Mouse (Mus musculus): Measurements from ENCODE around the gene Ern1. TPM values are rescaled to one million over a fixed set of nuclear protein-coding genes. Genes with fewer than 3 reads are reported as not detected.

The Ern1 gene
- polyA plus RNA-seq, 1 experiment from 2014 or later: 3.8 TPM

GRCm38 (mm10) chr11:106418622-106419196 is 68.9 kb downstream of the Ern1 start:
- Histone ChIP-seq H3K9me3 (replicated peaks; ENCODE audit: control insufficient read depth, low read length) (no peaks in the 10 kb centered on the region), H3K27ac (replicated peaks; ENCODE audit: low read depth, low read length) (no peak overlapping the region), H3K9ac (replicated peaks; ENCODE audit: low read length) (no peak overlapping the region), H3K27me3 (ENCODE audit: control insufficient read depth, insufficient read depth, low read length) (no peaks in the 10 kb centered on the region), H3K36me3 (replicated peaks; ENCODE audit: control insufficient read depth, insufficient read depth, low read depth, low read length) (no peaks in the 10 kb centered on the region), H3K4me1 (ENCODE audit: control insufficient read depth, insufficient read depth, low read length) (no peaks in the 10 kb centered on the region), H3K4me3 (ENCODE audit: low read depth, low read length) (no peak overlapping the region), H3K4me2 (ENCODE audit: low read depth, low read length) (no peak overlapping the region)
- DNase-seq (ENCODE audit: low spot score) (peak; percentile 91), ATAC-seq (replicated peaks; ENCODE audit: insufficient number of reproducible peaks, low FRiP score, low TSS enrichment, low read depth) (peak; percentile 70; the same call in 1 of the 2 replicates)
- 35% methylated on average over 4 of the region's 4 CpGs for WGBS

- H3K36me3 ChIP-seq (replicated peaks; ENCODE audit: control insufficient read depth, insufficient read depth, low read depth, low read length): no peaks in the 10 kb centered on the region
- H3K4me1 ChIP-seq (ENCODE audit: control insufficient read depth, insufficient read depth, low read length): no peaks in the 10 kb centered on the region
- no peak overlapping the region for H3K4me2 ChIP-seq (ENCODE audit: low read depth, low read length)
- ATAC-seq (replicated peaks; ENCODE audit: insufficient number of reproducible peaks, low FRiP score, low TSS enrichment, low read depth) (no peak), DNase-seq (ENCODE audit: low spot score) (no peak)
- whole genome bisulfite sequencing: 82% methylated on average over 2 of the region's 2 CpGs
- no peaks in the 10 kb centered on the region for H3K9me3 ChIP-seq (replicated peaks; ENCODE audit: control insufficient read depth, low read length)
- no peaks in the 10 kb centered on the region for H3K27me3 ChIP-seq (ENCODE audit: control insufficient read depth, insufficient read depth, low read length)
- no peak overlapping the region for H3K4me3 ChIP-seq (ENCODE audit: low read depth, low read length)
- H3K27ac ChIP-seq (replicated peaks; ENCODE audit: low read depth, low read length): no peak overlapping the region
- no peak overlapping the region for H3K9ac ChIP-seq (replicated peaks; ENCODE audit: low read length)
These were observed 69.8 kb downstream of the Ern1 start for GRCm38 (mm10) chr11:106417860-106418259.

GRCm38 (mm10) chr11:106416331-106416730 is 71.3 kb downstream of the Ern1 start:
- no peaks in the 10 kb centered on the region for H3K4me1 ChIP-seq (ENCODE audit: control insufficient read depth, insufficient read depth, low read length)
- no peaks in the 10 kb centered on the region for H3K9me3 ChIP-seq (replicated peaks; ENCODE audit: control insufficient read depth, low read length)
- ATAC-seq (replicated peaks; ENCODE audit: insufficient number of reproducible peaks, low FRiP score, low TSS enrichment, low read depth) (no peak), DNase-seq (ENCODE audit: low spot score) (no peak)
- H3K9ac ChIP-seq (replicated peaks; ENCODE audit: low read length): no peak overlapping the region
- no peak overlapping the region for H3K4me2 ChIP-seq (ENCODE audit: low read depth, low read length)
- no peak overlapping the region for H3K27ac ChIP-seq (replicated peaks; ENCODE audit: low read depth, low read length)
- WGBS: 84% methylated on average over 3 of the region's 3 CpGs
- no peaks in the 10 kb centered on the region for H3K36me3 ChIP-seq (replicated peaks; ENCODE audit: control insufficient read depth, insufficient read depth, low read depth, low read length)
- H3K4me3 ChIP-seq (ENCODE audit: low read depth, low read length): no peak overlapping the region
- no peaks in the 10 kb centered on the region for H3K27me3 ChIP-seq (ENCODE audit: control insufficient read depth, insufficient read depth, low read length)

- 87% methylated on average over 3 of the region's 3 CpGs for WGBS
- ATAC-seq (replicated peaks; ENCODE audit: insufficient number of reproducible peaks, low FRiP score, low TSS enrichment, low read depth): no peak
These were observed 74.9 kb downstream of the Ern1 start for GRCm38 (mm10) chr11:106412641-106413360.

GRCm38 (mm10) chr11:106411157-106411556 is 76.5 kb downstream of the Ern1 start:
- H3K4me1 ChIP-seq (ENCODE audit: control insufficient read depth, insufficient read depth, low read length): no peaks in the 10 kb centered on the region
- no peak overlapping the region for H3K9ac ChIP-seq (replicated peaks; ENCODE audit: low read length)
- no peak overlapping the region for H3K4me3 ChIP-seq (ENCODE audit: low read depth, low read length)
- no peak overlapping the region for H3K4me2 ChIP-seq (ENCODE audit: low read depth, low read length)
- no peak overlapping the region for H3K27ac ChIP-seq (replicated peaks; ENCODE audit: low read depth, low read length)
- H3K9me3 ChIP-seq (replicated peaks; ENCODE audit: control insufficient read depth, low read length): no peaks in the 10 kb centered on the region
- DNase-seq (ENCODE audit: low spot score) (no peak), ATAC-seq (replicated peaks; ENCODE audit: insufficient number of reproducible peaks, low FRiP score, low TSS enrichment, low read depth) (no peak)
- H3K36me3 ChIP-seq (replicated peaks; ENCODE audit: control insufficient read depth, insufficient read depth, low read depth, low read length): no peaks in the 10 kb centered on the region
- 83% methylated on average over 2 of the region's 2 CpGs for WGBS
- no peaks in the 10 kb centered on the region for H3K27me3 ChIP-seq (ENCODE audit: control insufficient read depth, insufficient read depth, low read length)

More at GRCm38 (mm10) chr11:106412641-106413360, 74.9 kb downstream of the Ern1 start:
- no peaks in the 10 kb centered on the region for H3K9me3 ChIP-seq (replicated peaks; ENCODE audit: control insufficient read depth, low read length)
- no peaks in the 10 kb centered on the region for H3K27me3 ChIP-seq (ENCODE audit: control insufficient read depth, insufficient read depth, low read length)
- no peak overlapping the region for H3K27ac ChIP-seq (replicated peaks; ENCODE audit: low read depth, low read length)
- H3K36me3 ChIP-seq (replicated peaks; ENCODE audit: control insufficient read depth, insufficient read depth, low read depth, low read length): no peaks in the 10 kb centered on the region
- no peak overlapping the region for H3K4me3 ChIP-seq (ENCODE audit: low read depth, low read length)
- H3K9ac ChIP-seq (replicated peaks; ENCODE audit: low read length): no peak overlapping the region
- DNase-seq (ENCODE audit: low spot score): no peak
- no peaks in the 10 kb centered on the region for H3K4me1 ChIP-seq (ENCODE audit: control insufficient read depth, insufficient read depth, low read length)
- no peak overlapping the region for H3K4me2 ChIP-seq (ENCODE audit: low read depth, low read length)

- H3K36me3 ChIP-seq (replicated peaks; ENCODE audit: control insufficient read depth, insufficient read depth, low read depth, low read length): no peaks in the 10 kb centered on the region
- ATAC-seq (replicated peaks; ENCODE audit: insufficient number of reproducible peaks, low FRiP score, low TSS enrichment, low read depth) (no peak), DNase-seq (ENCODE audit: low spot score) (no peak)
- H3K9ac ChIP-seq (replicated peaks; ENCODE audit: low read length): no peak overlapping the region
- no peaks in the 10 kb centered on the region for H3K27me3 ChIP-seq (ENCODE audit: control insufficient read depth, insufficient read depth, low read length)
- H3K4me2 ChIP-seq (ENCODE audit: low read depth, low read length): no peak overlapping the region
- no peak overlapping the region for H3K4me3 ChIP-seq (ENCODE audit: low read depth, low read length)
- H3K4me1 ChIP-seq (ENCODE audit: control insufficient read depth, insufficient read depth, low read length): no peaks in the 10 kb centered on the region
- 86% methylated on average over 3 of the region's 3 CpGs for WGBS
- H3K27ac ChIP-seq (replicated peaks; ENCODE audit: low read depth, low read length): no peak overlapping the region
- H3K9me3 ChIP-seq (replicated peaks; ENCODE audit: control insufficient read depth, low read length): no peaks in the 10 kb centered on the region
These were observed 77.1 kb downstream of the Ern1 start for GRCm38 (mm10) chr11:106410507-106410906.

- Histone ChIP-seq H3K4me2 (ENCODE audit: low read depth, low read length) (no peak overlapping the region), H3K4me1 (ENCODE audit: control insufficient read depth, insufficient read depth, low read length) (no peaks in the 10 kb centered on the region), H3K27ac (replicated peaks; ENCODE audit: low read depth, low read length) (no peak overlapping the region), H3K27me3 (ENCODE audit: control insufficient read depth, insufficient read depth, low read length) (no peaks in the 10 kb centered on the region), H3K36me3 (replicated peaks; ENCODE audit: control insufficient read depth, insufficient read depth, low read depth, low read length) (no peaks in the 10 kb centered on the region), H3K9me3 (replicated peaks; ENCODE audit: control insufficient read depth, low read length) (no peaks in the 10 kb centered on the region), H3K9ac (replicated peaks; ENCODE audit: low read length) (no peak overlapping the region), H3K4me3 (ENCODE audit: low read depth, low read length) (no peak overlapping the region)
- DNase-seq (ENCODE audit: low spot score) (no peak), ATAC-seq (replicated peaks; ENCODE audit: insufficient number of reproducible peaks, low FRiP score, low TSS enrichment, low read depth) (no peak)
- WGBS: 68% methylated on average over 4 of the region's 4 CpGs
These were observed 77.6 kb downstream of the Ern1 start for GRCm38 (mm10) chr11:106410011-106410410.

- WGBS: 91% methylated on average over 8 of the region's 8 CpGs
- H3K9me3 ChIP-seq (replicated peaks; ENCODE audit: control insufficient read depth, low read length): no peaks in the 10 kb centered on the region
- no peaks in the 10 kb centered on the region for H3K27me3 ChIP-seq (ENCODE audit: control insufficient read depth, insufficient read depth, low read length)
These were observed 89.2 kb downstream of the Ern1 start for GRCm38 (mm10) chr11:106398481-106398880.

More at GRCm38 (mm10) chr11:106398481-106398880, 89.2 kb downstream of the Ern1 start:
- no peak overlapping the region for H3K4me2 ChIP-seq (ENCODE audit: low read depth, low read length)
- no peak overlapping the region for H3K27ac ChIP-seq (replicated peaks; ENCODE audit: low read depth, low read length)
- ATAC-seq (replicated peaks; ENCODE audit: insufficient number of reproducible peaks, low FRiP score, low TSS enrichment, low read depth) (no peak), DNase-seq (ENCODE audit: low spot score) (no peak)
- no peak overlapping the region for H3K4me3 ChIP-seq (ENCODE audit: low read depth, low read length)
- H3K9ac ChIP-seq (replicated peaks; ENCODE audit: low read length): no peak overlapping the region
- H3K4me1 ChIP-seq (ENCODE audit: control insufficient read depth, insufficient read depth, low read length): no peaks in the 10 kb centered on the region
- no peaks in the 10 kb centered on the region for H3K36me3 ChIP-seq (replicated peaks; ENCODE audit: control insufficient read depth, insufficient read depth, low read depth, low read length)

Measured in embryonic facial prominence, embryonic 11.5 days (tissue).